Mouse (Mus musculus): ENCODE results near the gene Cox8c. TPM values are rescaled to one million over a fixed set of nuclear protein-coding genes. Genes with fewer than 3 reads are reported as not detected.

Gene Cox8c
- total RNA-seq (2022): not detected

GRCm38 (mm10) chr12:102899091-102899490 is at the start of gene Cox8c:
Gene Cox8c (plus strand): TSS chr12:102899316.
- no peak for DNase-seq (ENCODE audit: low spot score in 2 of 2)

GRCm38 (mm10) chr12:102860806-102861205 is 38.3 kb upstream of the Cox8c start:
- no peak for DNase-seq (ENCODE audit: low spot score in 2 of 2)

- no peak for DNase-seq (ENCODE audit: low spot score in 2 of 2)
These were observed 29.3 kb upstream of the Cox8c start for GRCm38 (mm10) chr12:102869802-102870201.

- no peak for DNase-seq (ENCODE audit: low spot score in 2 of 2)
These were observed 28.6 kb upstream of the Cox8c start for GRCm38 (mm10) chr12:102870527-102870926.

GRCm38 (mm10) chr12:102877301-102878030 is 21.6 kb upstream of the Cox8c start:
- DNase-seq (ENCODE audit: low spot score in 2 of 2): peak in 1 of 2 experiments; percentile 30

GRCm38 (mm10) chr12:102878031-102878823 is 20.9 kb upstream of the Cox8c start, which contains the start of gene Btbd7:
Gene Btbd7 (minus strand): TSS chr12:102878471.
- DNase-seq (ENCODE audit: low spot score in 2 of 2): peak; percentile 86 to 92

GRCm38 (mm10) chr12:102878901-102879300 is 20.2 kb upstream of the Cox8c start:
- DNase-seq (ENCODE audit: low spot score in 2 of 2): no peak

- peak; percentile 25 to 32 for DNase-seq (ENCODE audit: low spot score in 2 of 2)
These were observed 13.4 kb upstream of the Cox8c start for GRCm38 (mm10) chr12:102885735-102886134.

- DNase-seq (ENCODE audit: low spot score in 2 of 2): peak in 1 of 2 experiments; percentile 7
These were observed 11.8 kb upstream of the Cox8c start for GRCm38 (mm10) chr12:102887366-102887765.

GRCm38 (mm10) chr12:102888568-102888967 is 10.5 kb upstream of the Cox8c start:
- no peak for DNase-seq (ENCODE audit: low spot score in 2 of 2)

- no peak for DNase-seq (ENCODE audit: low spot score in 2 of 2)
These were observed 9.1 kb downstream of the Cox8c start for GRCm38 (mm10) chr12:102908191-102908590.

- no peak for DNase-seq (ENCODE audit: low spot score in 2 of 2)
These were observed 17.0 kb downstream of the Cox8c start for GRCm38 (mm10) chr12:102916073-102916472.

- DNase-seq (ENCODE audit: low spot score in 2 of 2): no peak
These were observed 30.6 kb downstream of the Cox8c start for GRCm38 (mm10) chr12:102929764-102930163.

- DNase-seq (ENCODE audit: low spot score in 2 of 2): no peak
These were observed 31.2 kb downstream of the Cox8c start for GRCm38 (mm10) chr12:102930335-102930734.

GRCm38 (mm10) chr12:102930789-102931188 is 31.7 kb downstream of the Cox8c start:
- no peak for DNase-seq (ENCODE audit: low spot score in 2 of 2)

- no peak for DNase-seq (ENCODE audit: low spot score in 2 of 2)
These were observed 36.8 kb downstream of the Cox8c start for GRCm38 (mm10) chr12:102935892-102936291.

GRCm38 (mm10) chr12:102945571-102945970 is 46.5 kb downstream of the Cox8c start:
- no peak for DNase-seq (ENCODE audit: low spot score in 2 of 2)

GRCm38 (mm10) chr12:102947826-102948225 is 48.7 kb downstream of the Cox8c start:
- DNase-seq (ENCODE audit: low spot score in 2 of 2): no peak

GRCm38 (mm10) chr12:102948778-102949394 is 49.8 kb downstream of the Cox8c start, which contains the start of gene Unc79:
Gene Unc79 (plus strand): TSS chr12:102948859.
- peak; percentile 73 to 86 for DNase-seq (ENCODE audit: low spot score in 2 of 2)

- DNase-seq (ENCODE audit: low spot score in 2 of 2): peak; percentile 47 to 76
These were observed 50.5 kb downstream of the Cox8c start for GRCm38 (mm10) chr12:102949395-102950208.
